In genomic region chr6:136827881-136828561, GRCm38 (mm10) we compare ENCODE assay signal across 7 mouse cellular contexts. TPM values are rescaled to one million over a fixed set of nuclear protein-coding genes. Genes with fewer than 3 reads are reported as not detected.
A peak's percentile ranks its signal among the peaks of the same experiment; 100 is the strongest.
DNase-seq lines count a peak whose midpoint lies in the region; ATAC-seq lines count a peak whose summit lies in the region.

TSS of gene Wbp11 (minus strand) at chr6:136828233.

- no peaks in the 10 kb centered on the region for H3K27me3 ChIP-seq in intestine, embryonic 16.5 days (replicated peaks; ENCODE audit: control insufficient read depth, insufficient read depth, low read length)
- no peaks in the 10 kb centered on the region for H3K27me3 ChIP-seq in midbrain, embryonic 11.5 days (ENCODE audit: control insufficient read depth, insufficient read depth, low read length)

- under 1% methylated on average over 45 of the region's 45 CpGs for WGBS in intestine, embryonic 16.5 days
- WGBS in midbrain, embryonic 11.5 days, result under 1% methylated on average over 45 of the region's 45 CpGs

- peak within 1 kb of the TSS; percentile 100 for H3K9ac ChIP-seq in intestine, embryonic 16.5 days (ENCODE audit: low read depth, low read length)
- H3K9ac ChIP-seq in midbrain, embryonic 11.5 days (ENCODE audit: low read length), result peak within 1 kb of the TSS; percentile 99

- peaks cover 3% of the 10 kb centered on the region; the same call in 1 of the 2 replicates for H3K4me1 ChIP-seq in intestine, embryonic 16.5 days (ENCODE audit: control insufficient read depth, insufficient read depth, low read length)
- peaks cover 4% of the 10 kb centered on the region for H3K4me1 ChIP-seq in midbrain, embryonic 11.5 days (ENCODE audit: control insufficient read depth, insufficient read depth, low read length)

- no peaks in the 10 kb centered on the region; the same call in 1 of the 2 replicates for H3K36me3 ChIP-seq in intestine, embryonic 16.5 days (ENCODE audit: control insufficient read depth, insufficient read depth, low read length)
- peaks cover 9% of the 10 kb centered on the region; the same call in 1 of the 2 replicates for H3K36me3 ChIP-seq in midbrain, embryonic 11.5 days (ENCODE audit: control insufficient read depth, insufficient read depth, low read length)

- peak; percentile 96 for DNase-seq in adrenal gland, adult 8-10 months
- peak; percentile 92 for DNase-seq in embryo, embryonic 9.5 days (ENCODE audit: extremely low spot score)
- peak; percentile 84 to 95 for DNase-seq in gastrocnemius, postnatal 4 days (ENCODE audit: low spot score in 2 of 2)
- DNase-seq in left cerebral cortex, postnatal 36 days (ENCODE audit: low spot score in 2 of 2), result peak; percentile 95
- DNase-seq in midbrain, embryonic 11.5 days (ENCODE audit: low spot score, missing footprints), result peak; percentile 98
- peak; percentile 99 for DNase-seq in skeletal muscle tissue, adult 2 months (ENCODE audit: low read depth, low spot score)

- peak within 1 kb of the TSS; percentile 100 for H3K4me3 ChIP-seq in intestine, embryonic 16.5 days (ENCODE audit: low read length)
- peak within 1 kb of the TSS; percentile 100 for H3K4me3 ChIP-seq in midbrain, embryonic 11.5 days (ENCODE audit: low read depth, low read length)

- peak; percentile 100 for ATAC-seq in intestine, embryonic 16.5 days
- ATAC-seq in midbrain, embryonic 11.5 days (ENCODE audit: low FRiP score), result peak; percentile 100

- no peaks in the 10 kb centered on the region for H3K9me3 ChIP-seq in intestine, embryonic 16.5 days (ENCODE audit: control insufficient read depth, low read length)
- H3K9me3 ChIP-seq in midbrain, embryonic 11.5 days (ENCODE audit: control insufficient read depth, low read length), result no peaks in the 10 kb centered on the region

- H3K27ac ChIP-seq in intestine, embryonic 16.5 days (ENCODE audit: low read length), result peak within 1 kb of the TSS; percentile 59; the same call in 1 of the 2 replicates
- peak within 1 kb of the TSS; percentile 48 for H3K27ac ChIP-seq in midbrain, embryonic 11.5 days (ENCODE audit: low read depth, low read length)

- H3K4me2 ChIP-seq in intestine, embryonic 16.5 days (ENCODE audit: low read depth, low read length), result peak within 1 kb of the TSS; percentile 81
- peak within 1 kb of the TSS; percentile 72 for H3K4me2 ChIP-seq in midbrain, embryonic 11.5 days

- intact Hi-C loops in left cerebral cortex, postnatal 36 days (cut with DNase I), result loop anchor here (1.0 kb wide), 1 partner anchor 22 kb away; no protein-coding TSS in a partner anchor

RNA-seq across cellular contexts. Expression of gene Wbp11, which starts in this region (rescaled TPM):
- 100 to 1,000 TPM in 1 of 4 experiments, 10 to 100 TPM in 3; 75.0 to 108 (median 79.2) TPM for total RNA-seq in adrenal gland, adult 8-10 months (2022)
- 10 to 100 TPM; 83.7 to 86.2 TPM for total RNA-seq in gastrocnemius, postnatal 4 days (2021)
- 82.1 and 82.3 TPM in 2 replicates for polyA plus RNA-seq in intestine, embryonic 16.5 days (2015; fragmentation: Nextera tagmentation; extraction: Ambion mirVana)
- 100 to 1,000 TPM; 122 to 125 TPM for total RNA-seq in left cerebral cortex, postnatal 36 days (2021)
- polyA plus RNA-seq in midbrain, embryonic 11.5 days (2014; fragmentation: Nextera tagmentation; extraction: Ambion mirVana), result 149 and 154 TPM in 2 replicates

Comparison
In these comparisons a context has a peak if more than half of its experiments do, and no peak if none do; other contexts are left out.
1. Peak in every context shown above with its lines: DNase-seq, ATAC-seq, H3K4me3 ChIP-seq and H3K27ac ChIP-seq.